Mouse (Mus musculus) splenic B cell, adult 2 months (primary cell): ENCODE measurements at regions not wholly inside any gene's neighbourhood (a gene's known extent, or its start where the extent isn't known, plus 50 kb on each side); places are given as distances from the start of the nearest gene placed in this dataset.
A peak's percentile ranks its signal among the peaks of the same experiment; 100 is the strongest.

Experiments
- DNase-seq: peaks from one replicate; pipeline ENCODE4 v3.0.0-alpha.2; 2011; ENCODE audit warnings: low read depth, low spot score
- H3K27me3 ChIP-seq: 2 replicates; pipeline ENCODE4 v1.6.1; 2012; ENCODE audit warnings: mild to moderate bottlenecking, low read length, moderate library complexity, mixed read lengths; ENCODE audit not compliant: control insufficient read depth, poor library complexity, insufficient read depth, severe bottlenecking
- H3K36me3 ChIP-seq: 2 replicates; pipeline ENCODE4 v1.6.1; 2012; ENCODE audit warnings: mild to moderate bottlenecking, low read length, moderate library complexity, mixed read lengths; ENCODE audit not compliant: control insufficient read depth, poor library complexity, insufficient read depth, severe bottlenecking

GRCm38 (mm10) chr11:44262571-44262970 is 137.3 kb upstream of the Il12b start:
- DNase-seq: no peak
- Histone ChIP-seq H3K36me3 (no peaks in the 10 kb centered on the region), H3K27me3 (no peaks in the 10 kb centered on the region)

GRCm38 (mm10) chr11:44272268-44272667 is 127.6 kb upstream of the Il12b start:
- Histone ChIP-seq H3K27me3 (no peaks in the 10 kb centered on the region), H3K36me3 (no peaks in the 10 kb centered on the region)
- no peak for DNase-seq

- no peak for DNase-seq
- Histone ChIP-seq H3K36me3 (no peaks in the 10 kb centered on the region), H3K27me3 (no peaks in the 10 kb centered on the region)
Observed at GRCm38 (mm10) chr11:44278521-44279208, 121.2 kb upstream of the Il12b start.

DNA sequence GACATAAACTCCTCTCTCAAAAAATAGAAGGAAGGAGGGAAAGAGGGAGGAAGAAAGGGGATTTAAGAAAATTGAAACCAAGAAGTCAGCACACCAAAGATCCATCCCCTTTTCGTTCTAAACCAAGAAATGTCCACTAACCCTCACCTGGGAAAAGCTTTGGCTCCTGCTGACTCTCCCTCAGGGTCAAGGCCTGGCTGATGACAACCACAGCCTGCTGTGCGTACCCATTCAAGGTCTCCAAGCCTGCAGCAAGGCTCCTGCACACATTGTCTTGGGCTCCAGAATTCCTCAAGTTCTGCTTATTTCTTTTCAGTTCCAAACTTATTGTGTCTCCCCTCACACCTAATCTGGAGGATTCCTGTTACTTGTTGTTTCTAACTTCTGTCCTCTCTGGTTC is 113.9 kb upstream of the Il12b start:
- DNase-seq: no peak
- no peaks in the 10 kb centered on the region for H3K27me3 ChIP-seq
- no peaks in the 10 kb centered on the region for H3K36me3 ChIP-seq

DNA sequence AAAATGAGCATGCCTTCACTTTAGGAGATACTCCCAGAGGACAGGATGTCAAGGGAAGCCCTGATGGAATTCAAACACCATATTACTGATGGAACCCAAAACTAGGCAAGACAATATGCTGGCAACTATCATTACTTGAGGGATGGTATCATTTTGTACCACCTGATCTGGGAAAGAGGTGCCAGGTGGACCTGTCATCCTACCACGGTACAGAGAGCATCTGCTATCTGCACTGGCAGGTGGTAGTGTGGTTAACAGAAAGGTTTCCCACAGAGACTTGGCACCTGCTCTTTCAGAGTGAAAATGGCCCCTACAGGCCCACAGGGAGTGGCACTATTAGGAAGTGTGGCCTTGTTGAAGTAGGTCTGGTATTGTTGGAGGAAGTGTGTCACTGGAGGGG is 111.0 kb upstream of the Il12b start:
- Histone ChIP-seq H3K27me3 (no peaks in the 10 kb centered on the region), H3K36me3 (no peaks in the 10 kb centered on the region)
- DNase-seq: no peak

DNA sequence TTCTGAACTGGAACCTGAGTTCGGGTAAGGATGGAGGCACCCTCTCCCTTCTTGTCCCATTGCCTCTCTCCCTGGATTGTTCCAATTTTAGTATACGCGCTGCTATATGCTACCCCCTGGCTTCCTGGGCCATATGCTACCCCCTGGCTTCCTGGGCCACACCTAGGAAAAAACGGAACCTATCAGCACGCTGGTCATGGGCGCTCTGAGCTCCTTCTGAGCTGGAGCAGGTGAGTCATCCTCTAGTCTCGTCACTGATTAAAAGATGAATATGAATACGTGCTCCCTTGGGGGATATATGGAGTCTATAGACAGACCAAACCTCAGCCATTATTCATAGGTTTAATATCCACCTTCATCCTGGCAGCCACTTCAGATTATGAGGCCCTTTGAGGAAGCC is 96.1 kb upstream of the Il12b start:
- DNase-seq: no peak
- no peaks in the 10 kb centered on the region for H3K27me3 ChIP-seq
- no peaks in the 10 kb centered on the region for H3K36me3 ChIP-seq

DNA sequence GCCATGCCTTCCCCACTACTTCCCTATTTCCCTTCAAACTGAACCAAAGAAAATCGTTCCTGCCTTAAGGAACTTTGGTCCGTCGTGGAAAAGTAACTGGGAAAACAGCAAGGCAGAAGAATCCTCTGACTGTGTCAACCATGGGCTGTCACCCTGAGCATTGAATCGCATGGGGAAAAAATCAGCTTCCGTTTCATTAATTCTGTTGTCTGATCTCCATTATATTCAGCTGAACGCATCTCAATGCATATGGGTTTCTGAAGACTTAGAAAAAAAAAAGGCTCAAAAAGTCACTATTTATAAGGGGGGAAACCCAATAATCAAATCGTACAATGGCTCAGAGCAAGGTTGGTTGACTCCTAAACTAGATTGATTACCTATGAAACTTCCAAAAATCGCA is 83.8 kb upstream of the Il12b start:
- Histone ChIP-seq H3K36me3 (no peaks in the 10 kb centered on the region), H3K27me3 (no peaks in the 10 kb centered on the region)
- DNase-seq: no peak

- DNase-seq: no peak
- Histone ChIP-seq H3K27me3 (no peaks in the 10 kb centered on the region), H3K36me3 (no peaks in the 10 kb centered on the region)
Observed at GRCm38 (mm10) chr11:44319136-44319535, 80.7 kb upstream of the Il12b start.

GRCm38 (mm10) chr11:44323314-44323713 is 76.5 kb upstream of the Il12b start:
- H3K36me3 ChIP-seq: no peaks in the 10 kb centered on the region
- H3K27me3 ChIP-seq: no peaks in the 10 kb centered on the region
- no peak for DNase-seq

DNA sequence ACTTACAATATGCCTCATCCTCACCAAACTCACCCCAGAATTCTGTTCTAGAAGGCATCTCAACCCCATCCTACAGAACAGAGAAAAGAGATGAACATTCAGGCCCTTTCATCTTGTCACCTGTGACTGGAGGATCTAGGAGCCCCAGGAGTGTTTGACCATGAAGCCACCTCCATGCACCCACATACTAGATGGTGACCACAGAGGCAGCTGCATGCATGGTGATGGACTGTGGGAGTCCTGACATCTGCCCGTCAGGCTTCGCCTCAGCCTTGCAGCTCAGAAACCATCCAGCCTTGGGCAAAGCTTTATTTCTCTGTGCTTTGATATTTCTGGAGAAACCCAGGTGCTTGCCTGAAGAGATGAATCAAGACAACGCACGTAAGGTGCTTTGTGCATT is 74.8 kb upstream of the Il12b start:
- DNase-seq: no peak
- H3K27me3 ChIP-seq: no peaks in the 10 kb centered on the region
- H3K36me3 ChIP-seq: no peaks in the 10 kb centered on the region

- Histone ChIP-seq H3K27me3 (no peaks in the 10 kb centered on the region), H3K36me3 (no peaks in the 10 kb centered on the region)
- no peak for DNase-seq
Observed at GRCm38 (mm10) chr11:44325525-44325924, 74.3 kb upstream of the Il12b start.

- no peak for DNase-seq
- H3K27me3 ChIP-seq: no peaks in the 10 kb centered on the region; the same call in 1 of the 2 replicates
Observed at GRCm38 (mm10) chr11:44329503-44329902, 70.4 kb upstream of the Il12b start.

GRCm38 (mm10) chr11:44330438-44330837 is 69.4 kb upstream of the Il12b start:
- Histone ChIP-seq H3K27me3 (no peaks in the 10 kb centered on the region; the same call in 1 of the 2 replicates), H3K36me3 (no peaks in the 10 kb centered on the region)

More at GRCm38 (mm10) chr11:44329503-44329902, 70.4 kb upstream of the Il12b start:
- H3K36me3 ChIP-seq: no peaks in the 10 kb centered on the region

DNA sequence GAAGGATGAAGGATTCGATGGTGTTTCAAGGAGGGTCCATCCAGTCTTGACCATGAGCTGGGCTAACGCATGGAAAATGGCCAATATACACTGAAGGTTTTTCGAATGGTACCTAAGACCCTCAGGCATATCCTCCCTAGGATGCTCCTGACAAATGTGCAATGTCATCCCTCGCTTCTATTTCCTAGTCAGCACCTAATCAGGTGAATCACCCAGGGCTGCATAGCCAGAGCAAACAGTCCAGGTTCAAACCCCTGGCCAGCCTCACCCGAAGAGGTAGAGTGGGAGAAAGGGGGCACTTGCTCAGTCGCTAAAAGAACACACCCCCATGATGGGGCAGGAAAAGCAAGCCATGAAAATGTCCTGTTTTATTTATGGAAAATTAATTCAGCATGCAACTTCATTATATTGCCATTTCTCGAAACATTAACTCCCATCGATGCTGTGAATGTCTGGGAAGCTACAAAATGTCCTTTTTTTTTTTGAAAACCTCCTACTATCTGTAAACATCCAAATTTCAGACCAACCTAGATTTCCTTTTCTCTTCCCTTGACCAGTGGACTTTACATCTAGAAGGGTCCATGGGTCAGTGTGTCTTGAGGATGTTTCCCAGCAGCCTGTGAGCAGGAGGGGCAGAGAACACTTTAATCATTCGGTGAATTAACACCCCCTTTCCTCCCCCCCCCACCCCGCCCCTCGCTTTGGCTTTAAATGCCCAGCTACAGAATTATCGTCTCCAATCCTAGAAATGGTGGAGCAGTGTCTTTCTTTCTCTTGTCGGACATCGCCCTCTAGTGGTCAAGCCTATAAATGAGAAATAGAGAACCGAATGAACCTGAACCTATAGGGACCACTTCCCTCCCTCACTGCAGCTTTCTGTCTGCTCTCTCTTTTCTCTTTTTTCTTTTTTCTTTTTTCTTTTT is 68.8 kb upstream of the Il12b start:
- Histone ChIP-seq H3K36me3 (no peaks in the 10 kb centered on the region), H3K27me3 (no peaks in the 10 kb centered on the region; the same call in 1 of the 2 replicates)
- peak; percentile 83 for DNase-seq

More at GRCm38 (mm10) chr11:44330438-44330837, 69.4 kb upstream of the Il12b start:
- DNase-seq: no peak

DNA sequence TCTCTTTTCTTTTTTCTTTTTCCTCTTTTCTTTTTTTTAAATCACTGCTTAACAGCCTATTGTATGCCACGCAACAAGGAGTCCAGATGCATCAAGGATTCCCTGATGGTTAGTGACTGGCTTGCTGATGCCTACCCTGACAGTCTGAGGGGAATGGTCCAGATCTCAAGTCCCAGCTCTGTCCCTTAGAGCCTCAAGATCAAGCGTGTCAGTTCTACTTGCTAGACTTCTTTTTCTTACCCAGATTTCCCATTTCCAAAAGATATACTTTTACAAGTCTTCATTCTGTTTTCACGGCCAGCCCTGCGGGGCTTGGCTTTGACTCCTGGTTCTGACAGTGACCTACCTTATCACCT is 68.1 kb upstream of the Il12b start:
- Histone ChIP-seq H3K36me3 (no peaks in the 10 kb centered on the region), H3K27me3 (no peaks in the 10 kb centered on the region; the same call in 1 of the 2 replicates)
- DNase-seq: no peak
